ENCODE assay signal across 8 mouse cellular contexts in the genomic region with DNA sequence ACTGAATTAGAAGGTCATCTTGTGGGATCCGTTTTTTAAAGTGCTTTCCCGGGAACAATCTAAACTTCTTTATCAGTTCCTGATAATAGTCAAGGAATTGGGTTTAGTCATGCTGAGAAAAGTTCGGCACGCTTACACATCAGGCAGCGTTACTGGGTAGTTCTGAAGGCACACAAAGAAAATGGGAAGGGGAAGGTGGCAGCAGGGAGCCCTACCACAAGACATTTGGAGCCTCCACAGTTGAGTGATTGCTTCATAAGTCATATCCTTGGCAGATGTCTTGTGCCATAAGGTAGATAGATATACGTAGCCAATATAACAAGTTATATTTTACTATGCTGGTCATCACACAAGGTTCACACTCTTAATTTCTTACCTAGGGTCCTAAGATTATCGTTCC. TPM values are rescaled to one million over a fixed set of nuclear protein-coding genes. Genes with fewer than 3 reads are reported as not detected.
DNase-seq lines count a peak whose midpoint lies in the region; ATAC-seq and TF ChIP-seq lines count a peak whose summit lies in the region.

No protein-coding gene starts in this region.

- H3K36me3 ChIP-seq in kidney, adult 2 months (ENCODE audit: control insufficient read depth, insufficient read depth, low read length) = no peaks in the 10 kb centered on the region
- no peaks in the 10 kb centered on the region for H3K36me3 ChIP-seq in hindbrain, embryonic 16.5 days (ENCODE audit: control insufficient read depth, insufficient read depth, low read length)
- H3K36me3 ChIP-seq in midbrain, embryonic 10.5 days = peaks cover 26% of the 10 kb centered on the region

- H3K27me3 ChIP-seq in kidney, adult 2 months (replicated peaks; ENCODE audit: control insufficient read depth, insufficient read depth, low read length) = no peaks in the 10 kb centered on the region
- no peaks in the 10 kb centered on the region for H3K27me3 ChIP-seq in hindbrain, embryonic 16.5 days (replicated peaks; ENCODE audit: control insufficient read depth, insufficient read depth, low read length)
- H3K27me3 ChIP-seq in midbrain, embryonic 10.5 days (ENCODE audit: low read depth, poor library complexity, severe bottlenecking) = no peaks in the 10 kb centered on the region

- peak; percentile 48 for ATAC-seq in common myeloid progenitor, adult 5-6 weeks (replicated peaks; ENCODE audit: low read depth, poor library complexity, severe bottlenecking)
- peak; percentile 13; the same call in 1 of the 2 replicates for ATAC-seq in hindbrain, embryonic 16.5 days

- DNase-seq in kidney, adult 2 months = no peak
- no peak for DNase-seq in kidney, adult 11 months
- no peak for DNase-seq in midbrain, embryonic 10.5 days (ENCODE audit: low spot score)
- no peak for DNase-seq in right cerebral cortex, adult 18-20 months
- no peak for DNase-seq in ovary, postnatal 10 days (ENCODE audit: low spot score)
- DNase-seq in natural killer cell, adult 2 months (ENCODE audit: low spot score in 2 of 2) = no peak

- no peaks in the 10 kb centered on the region for H3K4me1 ChIP-seq in kidney, adult 2 months (ENCODE audit: control insufficient read depth, insufficient read depth, low read length)
- H3K4me1 ChIP-seq in hindbrain, embryonic 16.5 days (ENCODE audit: control insufficient read depth, insufficient read depth, low read depth, low read length) = peaks cover 7% of the 10 kb centered on the region
- peaks cover 26% of the 10 kb centered on the region for H3K4me1 ChIP-seq in midbrain, embryonic 10.5 days

- no peak for TF ChIP-seq POLR2A in kidney, adult 2 months (IDR thresholded peaks at IDR 0.05; ENCODE audit: low read depth, low read length)

- peak overlapping the region; percentile 68 for H3K4me2 ChIP-seq in hindbrain, embryonic 16.5 days (ENCODE audit: low read length)

- peak overlapping the region; percentile 68 for H3K4me3 ChIP-seq in kidney, adult 2 months (ENCODE audit: insufficient read depth, low read depth, low read length)
- H3K4me3 ChIP-seq in hindbrain, embryonic 16.5 days (ENCODE audit: low read length) = peak overlapping the region; percentile 61
- H3K4me3 ChIP-seq in midbrain, embryonic 10.5 days = peak overlapping the region; percentile 68

- 15% methylated on average over 7 of the region's 7 CpGs for WGBS in kidney, adult 2 months
- WGBS in hindbrain, embryonic 16.5 days = 17% methylated on average over 7 of the region's 7 CpGs
- 30% methylated on average over 7 of the region's 7 CpGs for WGBS in midbrain, embryonic 10.5 days

- H3K9me3 ChIP-seq in hindbrain, embryonic 16.5 days (ENCODE audit: control insufficient read depth, low read length) = no peaks in the 10 kb centered on the region
- H3K9me3 ChIP-seq in midbrain, embryonic 10.5 days (replicated peaks) = no peaks in the 10 kb centered on the region

- peak overlapping the region; percentile 80 for H3K9ac ChIP-seq in hindbrain, embryonic 16.5 days (ENCODE audit: low read depth, low read length)

- H3K27ac ChIP-seq in kidney, adult 2 months (ENCODE audit: insufficient read depth, low read depth, low read length) = peak overlapping the region; percentile 98
- H3K27ac ChIP-seq in hindbrain, embryonic 16.5 days (ENCODE audit: low read depth, low read length) = peak overlapping the region; percentile 97
- peak overlapping the region; percentile 96 for H3K27ac ChIP-seq in midbrain, embryonic 10.5 days (replicated peaks)

- TF ChIP-seq CTCF in kidney, adult 2 months (conservative IDR thresholded peaks at IDR 0.05; ENCODE audit: insufficient read depth, insufficient read length, low read depth, low read length) = no peak

RNA-seq across cellular contexts. Expression of gene Sgo1, which starts 0.8 kb away (rescaled TPM):
- polyA plus RNA-seq in kidney, adult 2 months (2012; rRNA removed) = 0.03 and 0.07 TPM in 2 replicates
- 39.4 and 69.4 TPM in 2 replicates for total RNA-seq in common myeloid progenitor, adult 5-6 weeks (2017)
- polyA plus RNA-seq in hindbrain, embryonic 16.5 days (2015; fragmentation: Nextera tagmentation; extraction: Ambion mirVana) = 5.8 and 6.4 TPM in 2 replicates
- 45.7 and 49.5 TPM in 2 replicates for polyA plus RNA-seq in midbrain, embryonic 10.5 days (2016; fragmentation: Nextera tagmentation; extraction: Ambion mirVana)
